Mouse (Mus musculus): Measurements from ENCODE around the gene Mrgprd. TPM values are rescaled to one million over a fixed set of nuclear protein-coding genes. Genes with fewer than 3 reads are reported as not detected.

Mrgprd gene
- not detected for total RNA-seq (2023)

DNA sequence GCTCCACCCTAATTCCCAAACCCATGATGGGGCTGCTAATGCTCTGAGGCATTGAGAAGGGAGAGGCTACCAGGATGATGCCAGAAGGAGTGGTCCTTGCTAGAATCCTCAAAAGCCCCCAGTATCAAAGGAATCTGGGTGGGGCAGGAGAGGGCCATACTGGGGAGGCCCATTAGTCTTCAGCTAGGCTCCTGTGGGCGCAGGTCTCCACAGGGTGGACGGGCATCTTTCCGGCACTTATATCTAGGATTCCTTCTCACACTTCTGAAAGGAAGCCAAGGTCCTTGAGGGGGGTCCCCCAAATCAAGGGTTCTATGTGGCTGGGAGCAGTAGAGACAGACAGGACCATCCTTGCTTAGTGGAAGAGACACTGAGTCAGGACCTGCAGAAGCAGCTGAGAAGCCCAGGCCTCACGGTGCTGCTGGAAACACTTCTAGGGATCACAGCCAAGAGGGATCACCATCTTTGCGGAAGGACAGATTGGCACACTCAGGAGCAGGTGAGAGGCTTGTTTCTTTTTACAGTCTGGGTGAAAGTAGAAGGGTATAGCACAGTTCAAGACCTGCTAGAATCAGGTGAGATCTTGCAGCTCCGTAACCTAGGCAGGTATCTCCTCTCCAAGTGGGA, at the start of gene Mrgprd:
Gene Mrgprd, plus strand, starts transcription at position 51 of the 627 bp plus-strand sequence.

DNA sequence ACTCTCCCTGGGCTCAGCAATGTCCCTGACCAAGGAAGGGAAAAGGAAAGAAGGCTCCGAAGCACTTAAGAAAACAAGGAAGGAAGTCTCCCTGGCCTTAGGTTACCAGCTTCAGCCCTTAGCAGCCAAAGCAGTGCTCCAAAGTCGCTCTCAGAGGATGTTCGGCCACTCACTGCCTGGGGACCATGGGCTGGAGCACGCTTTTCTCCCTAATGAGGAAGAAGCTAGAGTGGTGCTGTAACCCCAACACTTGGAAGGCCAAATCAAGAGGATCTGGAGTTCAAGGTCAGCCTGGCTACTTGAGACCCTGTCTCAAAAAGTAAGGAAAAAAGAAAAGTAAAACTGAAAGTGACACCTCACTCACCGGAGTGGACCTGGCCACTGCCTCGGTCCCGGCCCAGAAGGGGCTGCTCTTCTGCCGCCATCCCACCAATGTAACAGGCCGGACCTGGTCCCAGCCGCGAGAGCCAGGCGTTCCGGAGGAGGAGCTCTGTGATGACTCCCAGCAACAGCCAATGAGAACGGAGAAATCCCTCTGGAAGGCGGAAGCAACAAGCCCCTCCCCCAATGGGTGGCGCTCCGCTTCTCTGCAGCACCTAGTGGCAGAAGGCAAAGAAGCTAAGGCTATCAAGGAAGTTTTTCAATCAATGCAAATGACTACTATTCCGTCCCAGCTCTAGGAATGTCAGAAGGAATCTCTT, 31.0 kb upstream of the Mrgprd start, which contains the start of gene Tpcn2:
Gene Tpcn2, minus strand, starts transcription at position 525 of the 701 bp plus-strand sequence.

DNA sequence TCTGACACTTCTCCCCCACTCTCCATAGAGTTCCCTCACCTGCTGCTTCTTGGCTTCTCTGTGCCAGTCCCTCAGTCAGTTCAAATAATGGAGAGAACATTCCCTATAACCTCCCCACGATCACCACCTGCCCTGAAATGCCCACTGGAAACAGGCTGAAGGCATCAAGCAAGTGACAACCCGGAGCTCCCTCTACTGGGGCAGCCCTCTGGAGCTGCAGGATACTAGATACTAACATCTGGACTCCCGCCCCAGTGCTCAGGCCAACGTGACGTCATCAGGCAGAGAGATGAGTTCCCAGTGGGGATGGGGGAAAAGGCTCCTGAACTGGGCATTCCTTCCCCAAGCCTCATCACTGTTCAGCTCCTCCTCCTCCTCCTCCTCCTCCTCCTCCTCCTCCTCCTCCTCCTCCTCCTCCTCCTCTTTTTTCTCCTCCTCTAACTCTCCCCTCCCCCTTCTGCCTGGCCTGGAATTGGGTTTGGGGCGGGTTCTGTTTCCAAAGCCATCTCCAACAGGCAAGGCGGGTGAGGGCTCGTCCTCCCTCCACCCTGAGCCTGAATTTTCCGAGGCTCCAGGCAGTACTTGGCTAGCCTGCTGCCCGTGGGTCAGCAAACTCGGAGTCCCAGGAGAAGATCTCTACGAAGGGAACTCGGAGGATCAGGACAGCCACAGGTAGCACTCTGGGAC, 14.2 kb upstream of the Mrgprd start, which contains the start of gene Mrgprf:
Gene Mrgprf, plus strand, starts transcription at position 508 of the 687 bp plus-strand sequence.

Other genes starting within 250 kb of the Mrgprd start
- 3.2 TPM for gene 1810010D01Rik, start 106.7 kb upstream of the Mrgprd start, total RNA-seq (2023)
- 23.1 TPM for gene Tpcn2, start 30.8 kb upstream of the Mrgprd start, total RNA-seq (2023)
- gene Mrgprf, start 14.0 kb upstream of the Mrgprd start, total RNA-seq (2023) = not detected

All from CD8-positive naive resting alpha-beta T cell, adult 57 days (primary cell).